Mouse (Mus musculus) liver, embryonic 14.5 days (tissue): ENCODE results near the gene Dctd. TPM values are rescaled to one million over a fixed set of nuclear protein-coding genes. Genes with fewer than 3 reads are reported as not detected.

Source experiments
- ATAC-seq: fragments of 200-750 bp; cut with Nextera tagmentation; 2 replicates; pipeline ENCODE4 v1.8.0; 2017; ENCODE audit warnings: moderate number of reproducible peaks, mild to moderate bottlenecking, moderate library complexity; ENCODE audit not compliant: insufficient read depth
- DNase-seq, 3 experiments: peaks; one replicate each; pipeline ENCODE4 v3.0.0-alpha.2; 2012 to 2013; ENCODE audit warnings: low read depth in 3 of 3, low spot score in 3 of 3
- H3K27ac ChIP-seq: fragments of 300-500 bp; sonication (generic); 2 replicates; pipeline ENCODE4 v1.5.1; 2014; ENCODE audit warnings: moderate library complexity, mild to moderate bottlenecking, control low read depth, inconsistent platforms
- H3K27me3 ChIP-seq: fragments of 300-500 bp; sonication (generic); 2 replicates; pipeline ENCODE4 v1.6.1; 2014; ENCODE audit warnings: mild to moderate bottlenecking, low read length, moderate library complexity; ENCODE audit not compliant: control insufficient read depth, insufficient read depth
- H3K36me3 ChIP-seq: fragments of 300-500 bp; sonication (generic); replicated peaks from 2 replicates; pipeline ENCODE4 v1.6.1; 2014; ENCODE audit warnings: low read depth; ENCODE audit not compliant: control insufficient read depth, insufficient read depth
- H3K4me1 ChIP-seq, 2 experiments: fragments of 200-500 bp in 1 of 2; fragments of 300-500 bp in 1 of 2; sonication (generic) in 1 of 2; replicated peaks; 2 replicates each; pipeline ENCODE4 v1.6.1; 2012 to 2014; ENCODE audit warnings: antibody characterized with exemption in 1 of 2, inconsistent platforms in 1 of 2, low read length in 1 of 2; ENCODE audit not compliant: control insufficient read depth in 2 of 2, insufficient read depth in 2 of 2
- H3K4me2 ChIP-seq: fragments of 300-500 bp; sonication (generic); 2 replicates; pipeline ENCODE4 v1.6.1; 2014; ENCODE audit warnings: low read depth, mild to moderate bottlenecking, control low read depth, moderate library complexity
- H3K4me3 ChIP-seq, 2 experiments: fragments of 200-500 bp in 1 of 2; fragments of 300-500 bp in 1 of 2; sonication (generic) in 1 of 2; 2 replicates each; pipeline ENCODE4 v1.5.1; 2012 to 2014; ENCODE audit warnings: low read depth in 2 of 2, low read length in 2 of 2, mild to moderate bottlenecking in 2 of 2, control low read depth in 1 of 2, inconsistent platforms in 1 of 2, moderate library complexity in 1 of 2; ENCODE audit not compliant: insufficient read depth in 1 of 2
- H3K9ac ChIP-seq: fragments of 300-500 bp; sonication (generic); replicated peaks from 2 replicates; pipeline ENCODE4 v1.6.1; 2014; ENCODE audit warnings: mild to moderate bottlenecking, control low read depth, moderate library complexity
- H3K9me3 ChIP-seq: fragments of 300-500 bp; sonication (generic); 2 replicates; pipeline ENCODE4 v1.6.1; 2016; ENCODE audit warnings: low read length, mixed read lengths; ENCODE audit not compliant: control insufficient read depth
- CTCF ChIP-seq: IDR thresholded peaks from 2 replicates; pipeline ENCODE4 v1.5.1; 2016; ENCODE audit warnings: antibody characterized with exemption, low read depth, control low read depth
- EP300 ChIP-seq: IDR thresholded peaks from 2 replicates; pipeline ENCODE4 v1.6.1; 2016; ENCODE audit warnings: antibody characterized with exemption, low read depth
- WGBS: fragments of 180-500 bp; shearing (Covaris S2); extraction: QIAGEN DNeasy Blood & Tissue Kit; methylation state at CpG from one replicate; pipeline ENCODE4 v1.1.7; 2014; ENCODE audit not compliant: insufficient replicate concordance; 5-methylcytosine and 5-hydroxymethylcytosine counted together
- polyA plus RNA-seq, 2 experiments: library from polyadenylated mRNA; depleted of rRNA in 1 of 2; stranded (reverse) in 1 of 2; unstranded in 1 of 2; fragments of >200 nt; fragmentation: Nextera tagmentation in 1 of 2; extraction: Ambion mirVana in 1 of 2; gene quantifications; 2 replicates each; pipeline versions ENCODE4 v1.2.1 to v1.2.3; 2012 to 2014

Gene Dctd
- polyA plus RNA-seq, 2 experiments = 7.5 to 13.3 TPM

- Histone ChIP-seq H3K36me3 (no peaks in the 10 kb centered on the region), H3K9me3 (no peaks in the 10 kb centered on the region)
Observed at GRCm38 (mm10) chr8:48141023-48141422, 42.1 kb downstream of the Dctd start.

GRCm38 (mm10) chr8:48145766-48146165 is 46.9 kb downstream of the Dctd start:
- ATAC-seq = no peak
- H3K9me3 ChIP-seq = no peaks in the 10 kb centered on the region
- WGBS = 76% methylated on average over 5 of the region's 5 CpGs

More at GRCm38 (mm10) chr8:48141023-48141422, 42.1 kb downstream of the Dctd start:
- no peak for DNase-seq
- no peak overlapping the region for H3K27ac ChIP-seq
- no peaks in the 10 kb centered on the region for H3K27me3 ChIP-seq
- TF ChIP-seq EP300 (no peak), CTCF (no peak)
- ATAC-seq = no peak
- no peak overlapping the region for H3K9ac ChIP-seq
- no peak overlapping the region for H3K4me3 ChIP-seq
- H3K4me1 ChIP-seq = no peaks in the 10 kb centered on the region
- H3K4me2 ChIP-seq = no peak overlapping the region
- WGBS = 81% methylated on average over 5 of the region's 5 CpGs

DNA sequence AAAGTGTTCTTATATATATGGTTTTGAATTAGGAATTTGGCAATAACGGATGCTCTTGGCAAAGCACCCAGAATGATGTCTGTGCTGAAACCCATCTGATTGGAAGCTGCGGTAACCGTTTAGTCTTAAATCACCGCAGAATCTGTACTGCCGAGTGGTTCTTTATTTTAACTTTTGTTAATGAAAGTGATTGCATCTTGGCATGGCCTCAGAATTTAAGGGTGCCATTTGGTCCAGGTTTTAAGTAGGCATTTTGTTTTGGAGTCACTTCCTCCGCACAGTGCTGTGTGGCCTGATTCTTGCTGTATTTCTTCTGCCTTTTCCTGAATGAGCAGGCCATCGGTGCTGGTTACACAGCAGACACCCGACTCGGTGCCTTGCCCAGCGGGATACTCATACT is 47.6 kb downstream of the Dctd start:
- Histone ChIP-seq H3K36me3 (no peaks in the 10 kb centered on the region), H3K4me3 (no peak overlapping the region), H3K27me3 (no peaks in the 10 kb centered on the region), H3K4me1 (no peaks in the 10 kb centered on the region), H3K9ac (no peak overlapping the region), H3K4me2 (no peak overlapping the region), H3K9me3 (no peaks in the 10 kb centered on the region), H3K27ac (no peak overlapping the region)
- DNase-seq = no peak
- 79% methylated on average over 10 of the region's 10 CpGs for WGBS
- no peak for TF ChIP-seq EP300
- TF ChIP-seq CTCF = no peak
- ATAC-seq = no peak

More at GRCm38 (mm10) chr8:48145766-48146165, 46.9 kb downstream of the Dctd start:
- no peak for DNase-seq
- Histone ChIP-seq H3K4me2 (no peak overlapping the region), H3K4me1 (no peaks in the 10 kb centered on the region), H3K4me3 (no peak overlapping the region), H3K27me3 (no peaks in the 10 kb centered on the region), H3K36me3 (no peaks in the 10 kb centered on the region), H3K27ac (no peak overlapping the region), H3K9ac (no peak overlapping the region)
- TF ChIP-seq EP300 = no peak

DNA sequence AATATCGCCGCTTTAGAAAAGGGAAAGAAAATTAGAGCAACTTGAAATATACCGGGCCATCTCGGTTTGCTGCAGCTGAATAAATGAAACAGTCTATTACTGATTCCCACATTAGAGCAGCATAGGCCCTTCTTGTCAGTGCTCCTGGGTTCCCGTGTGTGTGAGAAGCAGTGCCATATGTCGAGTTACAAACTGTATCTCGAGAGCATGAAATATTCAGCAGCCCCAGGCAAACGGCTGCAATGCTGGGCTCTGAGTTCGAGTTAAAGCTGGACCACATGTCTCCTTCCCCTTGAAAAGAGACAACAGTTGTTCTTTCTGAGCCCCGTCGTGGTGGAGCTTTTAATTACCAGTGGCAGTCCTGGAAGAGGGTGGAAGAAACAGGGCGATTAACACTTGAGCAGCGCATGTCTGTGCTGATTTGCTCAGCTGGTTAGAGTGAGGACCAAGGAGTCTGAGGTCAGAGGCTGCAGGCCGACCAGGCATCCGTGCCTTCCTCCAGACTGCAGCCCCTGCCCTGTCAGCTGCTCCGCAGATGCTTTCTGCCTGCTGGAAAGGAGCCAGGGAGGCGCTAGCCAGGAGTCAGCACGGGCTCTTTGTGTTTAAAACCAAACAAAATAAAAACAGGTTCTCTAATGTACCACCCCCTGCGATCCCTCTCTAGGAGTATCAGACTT is 53.3 kb downstream of the Dctd start:
- no peaks in the 10 kb centered on the region for H3K9me3 ChIP-seq
- H3K9ac ChIP-seq = no peak overlapping the region
- no peak overlapping the region for H3K4me2 ChIP-seq
- no peak overlapping the region for H3K4me3 ChIP-seq
- DNase-seq (no peak), ATAC-seq (no peak)
- no peaks in the 10 kb centered on the region for H3K27me3 ChIP-seq
- H3K36me3 ChIP-seq = no peaks in the 10 kb centered on the region
- no peak overlapping the region for H3K27ac ChIP-seq
- H3K4me1 ChIP-seq = no peaks in the 10 kb centered on the region
- no peak for TF ChIP-seq CTCF
- TF ChIP-seq EP300 = no peak
- 50% methylated on average over 19 of the region's 19 CpGs for WGBS

DNA sequence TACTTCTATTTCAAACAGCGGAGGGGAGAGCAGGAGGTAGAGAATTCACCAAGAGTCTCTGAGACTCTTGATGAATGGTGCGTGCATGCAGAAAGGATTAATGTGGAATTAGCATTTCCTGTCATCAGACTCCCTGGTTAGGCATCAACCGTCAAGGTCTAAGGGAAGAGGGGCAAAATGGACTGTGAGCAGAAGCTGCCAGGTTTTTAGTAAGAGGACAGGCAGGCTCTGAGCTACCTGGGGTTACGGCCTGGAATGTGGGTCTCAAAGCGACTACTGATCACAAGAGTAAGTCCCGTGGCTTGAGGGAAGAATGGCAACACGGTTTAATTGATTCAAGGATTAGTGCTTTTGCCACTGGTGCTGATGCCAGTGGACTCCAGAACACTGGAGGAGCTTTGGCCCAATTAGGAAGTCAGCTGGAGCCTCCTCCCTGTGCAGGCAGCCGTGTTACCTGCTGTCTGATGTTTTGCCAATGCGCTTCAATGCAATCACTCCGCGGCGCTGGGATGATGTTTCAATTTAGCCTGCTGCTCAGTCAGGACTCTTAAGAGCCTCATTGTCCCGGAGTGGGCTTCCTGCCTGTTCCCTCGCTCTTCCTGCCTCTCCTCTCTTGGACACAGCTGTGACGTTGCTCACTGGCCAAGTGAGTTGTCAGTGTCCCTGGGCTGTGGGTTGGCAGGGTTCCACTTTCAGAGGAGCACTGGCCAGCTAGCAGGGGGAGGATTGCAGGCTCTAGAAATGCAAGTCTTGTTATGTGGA is 54.6 kb downstream of the Dctd start:
- no peak for TF ChIP-seq EP300
- no peak for TF ChIP-seq CTCF
- ATAC-seq = no peak
- DNase-seq = no peak
- no peaks in the 10 kb centered on the region for H3K9me3 ChIP-seq
- H3K27ac ChIP-seq = no peak overlapping the region
- H3K36me3 ChIP-seq = no peaks in the 10 kb centered on the region
- 41% methylated on average over 15 of the region's 15 CpGs for WGBS
- H3K27me3 ChIP-seq = no peaks in the 10 kb centered on the region
- H3K4me3 ChIP-seq = no peak overlapping the region
- no peak overlapping the region for H3K4me2 ChIP-seq
- no peak overlapping the region for H3K9ac ChIP-seq
- no peaks in the 10 kb centered on the region for H3K4me1 ChIP-seq
